Mouse (Mus musculus) liver, postnatal 0 days (tissue): Measurements from ENCODE around the gene Pamr1.

Experiments
- CTCF ChIP-seq: sonication (generic); IDR thresholded peaks from 2 replicates; pipeline ENCODE4 v1.5.1; 2016; ENCODE audit warnings: antibody characterized with exemption, low read depth
- EP300 ChIP-seq: IDR thresholded peaks from 2 replicates; pipeline ENCODE4 v1.6.1; 2016; ENCODE audit warnings: antibody characterized with exemption, low read depth, mild to moderate bottlenecking

- TF ChIP-seq CTCF = no peak
- TF ChIP-seq EP300 = no peak
Observed at GRCm38 (mm10) chr2:102624538-102624937, 74.7 kb downstream of the Pamr1 start.
